Mouse (Mus musculus): ENCODE data around the gene Arhgef15. TPM values are rescaled to one million over a fixed set of nuclear protein-coding genes. Genes with fewer than 3 reads are reported as not detected.
A peak's percentile ranks its signal among the peaks of the same experiment; 100 is the strongest.

Arhgef15 gene
- total RNA-seq, 2 experiments from 2014 or later: 13.0 to 17.1 TPM

DNA sequence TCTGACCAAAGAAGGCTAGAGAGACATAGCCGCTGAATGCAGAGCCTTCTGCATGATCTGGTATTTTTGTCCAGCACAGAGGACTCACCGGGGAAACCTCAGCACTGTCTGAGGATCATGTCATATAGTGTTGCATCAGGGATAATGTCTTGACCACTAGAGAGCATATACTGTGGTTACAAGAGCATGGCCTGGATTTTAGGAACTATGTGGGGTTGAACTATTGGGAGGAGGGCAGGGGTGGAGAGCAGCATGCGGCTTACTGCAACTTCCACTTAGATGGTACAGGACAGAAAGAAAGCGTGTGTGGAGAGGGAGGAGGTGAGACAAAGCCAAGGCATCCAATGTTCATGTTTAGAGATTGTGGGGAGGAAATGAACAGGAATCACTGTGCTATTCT lies 42.7 kb downstream of the Arhgef15 start:
- DNase-seq: no peak

DNA sequence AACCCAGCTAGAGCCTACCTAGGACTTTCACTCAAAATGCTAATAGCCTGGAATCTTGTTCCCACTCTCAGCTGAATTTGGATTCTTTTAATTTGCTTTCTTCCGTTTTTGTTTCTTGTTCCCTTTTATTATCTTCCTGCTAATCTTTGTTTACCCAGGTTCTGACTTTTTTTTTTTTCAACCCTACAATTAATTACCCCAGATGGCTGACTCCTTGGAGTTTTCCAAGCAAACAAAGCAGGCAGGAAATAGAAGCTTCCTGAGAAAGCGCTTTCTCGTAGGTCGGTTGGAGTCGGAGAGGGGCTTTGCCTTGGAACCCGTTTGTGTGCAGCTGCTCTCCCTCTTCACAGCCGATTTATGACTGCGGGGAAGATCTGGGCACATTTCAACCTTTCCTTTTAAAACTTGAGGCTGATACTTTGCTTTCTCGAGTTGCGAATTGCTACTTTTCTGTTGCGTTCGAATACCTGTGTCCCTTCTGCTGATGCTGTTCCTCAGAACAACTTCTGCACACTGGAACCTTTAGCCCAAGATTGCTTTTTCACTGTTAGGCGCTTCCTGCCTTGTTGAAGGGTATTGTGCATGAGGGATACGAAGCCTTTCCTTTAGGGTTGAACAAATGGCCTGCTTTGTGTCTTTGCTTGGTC lies 45.6 kb downstream of the Arhgef15 start:
- no peak for DNase-seq

DNA sequence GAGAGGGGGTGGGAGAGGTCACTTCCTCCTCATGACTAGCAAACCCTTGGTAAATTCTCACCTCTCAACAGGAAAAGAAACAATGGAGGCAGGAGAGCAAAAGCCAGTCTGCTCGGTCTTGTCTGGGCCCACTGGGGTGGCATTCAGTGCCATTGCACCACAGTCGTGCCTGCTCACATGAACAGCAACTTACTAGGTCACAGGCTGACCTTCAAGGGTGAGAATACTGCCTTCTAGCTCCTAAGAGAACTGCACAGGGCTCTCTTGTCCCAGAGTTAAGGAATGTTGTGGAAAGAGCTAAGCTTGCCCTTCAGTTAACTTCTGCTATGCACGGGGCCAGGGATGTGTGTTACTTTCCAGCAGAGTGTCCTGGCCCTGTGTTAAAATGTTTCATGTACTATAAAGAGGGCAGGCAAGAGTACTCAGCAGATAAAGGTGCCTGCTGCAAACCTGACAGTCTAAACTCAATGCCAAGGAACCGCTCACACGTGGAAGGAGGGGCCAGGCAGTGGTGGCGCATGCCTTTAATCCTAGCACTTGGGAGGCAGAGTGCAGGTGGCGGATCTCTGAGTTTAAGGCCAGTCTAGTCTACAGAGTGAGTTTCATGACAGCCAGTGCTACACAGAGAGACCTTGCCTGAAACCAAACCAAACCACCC lies 48.3 kb downstream of the Arhgef15 start:
- DNase-seq: no peak

DNA sequence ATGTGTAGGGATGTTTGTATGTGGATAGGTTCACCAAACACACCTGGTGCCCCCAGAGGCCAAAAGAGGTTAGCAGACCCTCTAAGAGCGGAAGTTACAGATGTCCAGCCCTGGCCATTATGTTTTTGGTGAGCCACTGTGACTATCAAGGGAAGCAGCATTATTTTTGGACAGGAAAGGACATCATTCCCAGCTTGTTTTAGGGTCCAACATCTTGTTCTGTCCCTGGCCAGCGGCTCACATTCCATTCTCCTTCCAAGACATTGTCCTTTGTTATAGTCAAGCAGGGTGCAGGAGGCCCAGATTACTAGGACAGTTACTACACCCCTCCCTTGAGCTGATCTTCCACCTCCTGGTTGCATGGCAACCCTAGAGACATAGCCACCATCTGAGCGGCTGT lies 50.0 kb downstream of the Arhgef15 start:
- DNase-seq: no peak

DNA sequence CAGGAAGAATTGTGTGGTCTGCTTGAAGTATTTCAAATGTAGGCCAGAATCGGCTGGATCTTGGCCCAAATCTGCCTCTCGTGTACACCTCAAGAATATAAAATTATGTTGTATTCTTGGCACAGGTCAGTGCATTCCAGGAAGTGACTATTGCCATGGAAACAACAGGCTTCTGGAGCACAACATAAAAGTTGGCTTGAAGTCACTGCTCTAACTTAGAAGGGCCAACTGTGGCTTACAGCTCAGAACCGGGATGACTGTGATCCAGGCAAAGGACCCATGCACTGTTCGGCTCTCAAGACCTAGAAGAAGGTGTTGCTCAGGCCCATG lies 50.9 kb downstream of the Arhgef15 start:
- DNase-seq: no peak

DNA sequence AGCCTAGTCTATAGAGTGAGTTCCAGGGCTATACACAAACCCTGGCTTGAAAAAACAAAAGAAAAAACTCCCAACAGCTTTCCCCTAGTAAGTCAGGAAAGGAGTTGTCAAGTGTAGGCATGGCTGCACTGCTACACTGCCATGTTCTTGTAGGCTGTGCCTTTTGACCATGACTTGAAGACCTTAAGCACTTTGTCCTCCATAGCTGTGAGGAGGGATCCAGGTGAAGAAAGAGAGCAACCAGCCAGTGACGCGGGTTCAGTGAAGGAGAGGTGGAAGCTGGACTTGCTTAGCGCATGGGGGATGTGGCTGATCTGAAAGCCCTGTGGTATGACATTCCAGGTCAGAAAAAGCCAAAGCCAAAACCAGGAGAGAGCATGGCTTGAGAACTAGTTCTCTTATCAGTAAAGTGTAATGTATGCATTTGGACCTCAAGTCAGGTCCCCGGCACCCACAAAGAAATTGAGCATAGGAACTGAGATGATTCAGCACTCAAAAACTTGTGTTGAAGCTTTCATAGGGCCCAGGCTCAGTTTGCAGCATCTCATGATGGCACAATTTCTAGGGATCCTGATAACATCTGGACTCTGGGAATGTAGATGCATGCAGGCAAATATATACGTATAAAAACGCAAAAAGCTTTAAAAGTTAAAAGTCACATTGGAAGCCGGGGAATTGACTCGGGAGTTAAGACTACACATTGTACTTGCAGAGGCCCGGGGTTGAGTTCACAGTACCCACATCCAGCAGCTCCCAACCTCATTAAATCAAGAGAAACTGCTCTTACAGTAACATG lies 51.4 kb downstream of the Arhgef15 start:
- DNase-seq: no peak

DNA sequence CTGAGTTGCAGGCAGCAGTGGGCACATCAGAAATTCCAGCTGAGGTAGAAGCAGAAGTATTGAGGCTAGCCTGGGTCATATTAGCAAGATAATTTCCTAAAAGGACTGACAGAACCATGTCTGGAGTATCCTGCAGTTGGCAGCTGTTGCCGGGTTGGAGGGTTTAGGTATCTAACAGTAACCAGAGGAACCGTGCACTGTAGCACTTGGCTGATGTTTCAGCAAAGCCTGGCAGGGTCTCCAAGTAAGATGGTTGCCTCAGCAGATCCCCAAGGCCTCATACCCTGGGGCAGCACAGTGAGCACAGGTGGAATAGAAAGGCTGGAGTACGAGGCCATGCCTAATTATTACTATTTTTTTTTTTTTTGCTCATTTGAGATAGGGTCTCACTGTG lies 52.1 kb downstream of the Arhgef15 start:
- DNase-seq: no peak

DNA sequence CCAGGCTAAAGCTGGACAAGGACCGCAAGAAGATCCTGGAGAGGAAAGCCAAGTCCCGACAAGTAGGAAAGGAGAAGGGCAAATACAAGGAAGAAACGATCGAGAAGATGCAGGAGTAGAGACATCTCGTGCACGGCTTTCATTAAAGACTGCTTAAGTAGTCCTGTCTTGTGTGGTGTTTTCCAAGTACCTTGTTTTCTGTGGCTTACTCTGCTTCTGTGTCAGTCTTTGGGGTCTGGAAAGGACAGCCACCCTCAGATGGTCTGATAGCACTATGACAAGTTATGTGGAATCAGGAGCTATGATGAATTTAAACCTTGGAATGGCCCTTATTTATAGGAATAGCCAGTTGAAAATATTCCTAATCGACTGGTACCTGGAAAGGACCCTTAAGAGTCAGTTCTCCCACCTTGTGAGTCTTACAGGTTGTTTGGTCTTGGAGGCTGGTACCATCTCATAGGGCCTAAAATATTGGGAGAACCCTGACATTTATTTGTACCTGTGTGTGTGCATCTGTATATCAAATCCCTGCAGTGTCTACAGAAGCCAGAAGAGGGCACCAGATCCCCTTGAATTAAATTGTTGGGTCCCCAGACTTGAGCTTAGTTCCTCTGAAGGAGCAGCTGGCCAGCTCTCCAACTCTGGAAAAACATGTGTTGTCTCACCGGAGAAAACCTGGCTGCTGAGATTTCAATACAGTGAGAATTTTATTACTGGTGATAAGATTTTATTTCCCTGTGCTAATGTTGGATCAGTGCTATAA lies 52.7 kb downstream of the Arhgef15 start:
- DNase-seq: peak; percentile 72

DNA sequence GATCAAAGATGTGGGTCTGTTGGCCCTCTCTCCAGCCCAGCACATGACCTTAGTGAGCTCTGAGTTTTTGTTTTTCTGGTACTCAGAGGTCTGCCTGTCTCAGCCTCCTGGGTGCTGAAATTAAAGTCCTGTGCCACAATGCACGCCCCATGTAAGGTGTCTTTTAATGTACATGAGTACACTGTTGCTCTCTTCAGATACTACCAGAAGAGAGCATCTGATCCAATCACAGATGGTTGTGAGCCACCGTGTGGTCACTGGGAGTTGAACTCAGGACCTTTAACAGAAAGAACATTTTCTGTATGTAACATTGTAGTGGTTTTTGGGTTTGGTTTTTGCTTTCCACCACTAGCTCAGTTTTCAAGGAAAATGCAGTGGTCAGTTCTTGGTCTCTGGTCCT lies 53.5 kb downstream of the Arhgef15 start:
- DNase-seq: no peak

DNA sequence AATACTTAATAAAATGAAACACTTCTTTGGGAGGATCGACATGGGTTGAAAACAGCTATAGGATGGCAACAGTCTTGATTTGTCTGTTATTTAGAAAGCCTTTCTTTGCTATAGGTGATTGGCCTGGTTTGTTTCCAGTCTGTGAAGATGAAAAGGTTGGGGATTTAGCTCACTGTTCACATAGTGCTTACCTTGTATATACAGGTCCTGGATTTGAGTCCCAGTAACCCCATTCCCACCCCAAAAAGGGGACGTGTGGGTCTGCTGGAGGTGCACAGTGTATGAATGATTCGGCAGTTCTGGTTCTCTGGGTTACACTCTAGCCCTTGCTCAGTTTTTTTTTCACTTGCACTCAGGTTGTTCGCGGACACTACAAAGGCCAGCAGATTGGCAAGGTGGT lies 54.5 kb downstream of the Arhgef15 start:
- no peak for DNase-seq

DNA sequence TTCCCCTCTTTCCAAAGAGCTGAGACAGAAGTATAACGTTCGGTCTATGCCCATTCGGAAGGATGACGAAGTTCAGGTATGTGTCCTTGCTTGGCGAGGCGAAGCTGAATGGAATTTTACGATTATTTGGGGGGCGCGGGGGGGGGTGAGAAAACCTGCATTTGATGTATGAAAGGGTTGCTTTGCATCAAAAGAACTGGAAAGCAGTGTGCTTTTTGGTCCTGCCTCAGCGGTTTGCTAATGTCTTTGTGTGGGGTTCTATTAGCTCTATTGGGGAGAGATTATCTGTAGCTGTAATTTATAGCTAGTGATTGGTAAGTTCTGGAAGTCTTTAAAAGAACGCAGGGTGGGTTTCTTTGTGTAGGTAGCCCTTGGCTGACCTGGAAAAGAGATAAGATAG lies 54.9 kb downstream of the Arhgef15 start:
- DNase-seq: no peak

DNA sequence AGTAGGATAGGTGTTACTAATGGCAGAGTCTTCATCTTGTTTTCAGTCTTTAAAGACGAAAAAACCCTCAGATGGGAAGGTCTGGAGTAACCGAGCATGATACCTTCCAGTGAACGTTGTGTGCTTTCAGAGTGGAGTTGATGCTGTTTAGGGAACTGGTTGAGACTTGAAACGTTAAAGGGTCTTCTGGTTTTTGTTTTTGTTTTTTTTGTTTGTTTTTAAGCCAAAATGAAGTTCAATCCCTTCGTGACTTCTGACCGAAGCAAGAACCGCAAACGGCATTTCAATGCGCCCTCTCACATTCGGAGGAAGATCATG lies 55.3 kb downstream of the Arhgef15 start:
- DNase-seq: no peak

DNA sequence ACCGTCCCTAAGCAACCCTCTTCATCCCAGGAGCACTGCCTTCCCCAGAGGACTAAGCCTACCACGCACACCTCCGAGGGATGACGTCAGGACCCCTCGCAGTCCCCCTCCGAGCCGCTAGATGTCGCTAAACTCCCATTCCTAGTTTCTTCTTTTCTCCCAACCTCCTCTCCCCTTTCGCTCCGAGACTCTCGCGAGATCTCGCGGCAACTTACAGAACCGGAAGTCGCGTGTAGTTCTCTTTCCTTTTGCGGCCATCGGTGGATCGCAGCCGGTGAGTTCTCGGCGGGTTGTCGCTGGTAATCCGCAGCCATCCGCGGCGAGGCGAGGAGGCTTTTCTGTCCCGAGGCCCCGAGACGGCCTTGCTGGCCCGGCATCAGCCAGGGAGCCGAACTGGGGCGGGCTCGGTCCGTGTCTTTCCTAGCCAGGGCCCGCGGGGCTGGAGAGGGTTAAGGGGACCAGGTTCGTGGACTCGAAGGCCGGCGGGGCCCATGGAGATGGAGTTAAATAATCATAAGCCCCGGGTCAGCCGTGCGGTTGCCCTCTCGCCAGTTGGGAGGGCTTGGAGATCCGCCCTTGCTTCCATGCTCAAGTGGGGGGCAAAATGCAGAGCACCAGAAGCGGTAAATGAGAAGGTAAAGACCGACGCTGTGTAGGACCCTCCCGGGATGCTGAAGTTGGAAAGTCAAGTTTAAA lies 55.8 kb downstream of the Arhgef15 start, which contains the start of gene Rpl26:
Gene Rpl26, plus strand, starts transcription at position 233 of the 696 bp plus-strand sequence.
- peak; percentile 97 for DNase-seq

DNA sequence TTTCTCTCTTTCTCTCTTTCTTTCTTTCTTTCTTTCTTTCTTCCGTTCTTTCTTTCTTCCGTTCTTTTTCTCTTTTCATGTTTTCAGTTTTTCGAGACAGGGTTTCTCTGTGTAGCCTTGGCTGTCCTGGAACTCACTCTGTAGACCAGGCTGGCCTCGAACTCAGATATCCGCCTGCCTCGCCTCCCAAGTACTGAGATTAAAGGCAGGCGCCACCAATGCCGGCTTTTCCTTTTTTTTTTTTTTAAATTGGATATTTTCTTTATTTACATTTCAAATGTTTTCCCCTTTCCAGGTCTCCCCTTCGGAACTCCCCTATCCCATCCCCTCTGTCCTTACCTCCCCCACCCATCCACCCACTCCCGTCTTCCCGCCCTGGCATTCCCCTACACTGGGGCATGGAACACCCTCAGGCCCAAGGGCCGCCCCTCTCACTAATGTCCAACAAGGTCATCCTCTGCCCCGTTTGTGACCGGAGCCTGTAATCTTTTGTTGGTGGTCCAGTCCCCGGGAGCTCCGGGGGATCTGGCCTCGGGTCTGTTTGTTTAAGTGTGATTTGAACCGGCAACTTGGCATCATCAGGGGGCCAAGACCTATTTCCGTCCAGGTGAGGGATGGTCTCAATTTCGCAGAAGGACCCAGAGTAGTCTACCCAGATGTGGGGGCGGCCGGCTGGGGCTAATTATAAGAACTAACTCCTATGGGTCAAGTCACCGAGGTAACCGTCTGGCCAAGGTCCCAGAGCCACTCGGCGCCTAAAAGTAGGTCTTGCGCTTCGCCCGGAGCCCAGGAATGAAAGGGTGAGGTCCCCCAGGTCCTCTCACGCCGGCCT lies 56.5 kb downstream of the Arhgef15 start:
- no peak for DNase-seq

DNA sequence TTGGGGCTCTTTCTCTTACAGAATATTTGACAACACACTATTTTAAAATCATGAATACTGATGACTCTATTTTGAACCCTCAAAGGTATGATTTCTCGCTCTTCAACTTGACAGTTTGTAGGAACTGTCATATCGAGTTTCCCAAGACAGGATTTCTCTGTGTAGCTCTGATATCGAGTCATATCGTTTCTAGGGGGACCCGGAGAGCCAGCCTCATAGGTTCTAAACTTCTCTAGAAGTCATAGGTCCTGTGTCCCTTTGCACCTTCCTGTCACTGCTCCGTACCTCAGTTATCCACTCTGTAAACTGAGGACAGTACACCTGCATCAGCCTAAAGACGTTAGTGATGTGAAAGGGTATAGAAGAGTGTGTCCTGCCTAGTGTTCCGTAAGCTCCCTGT lies 57.5 kb downstream of the Arhgef15 start:
- no peak for DNase-seq

DNA sequence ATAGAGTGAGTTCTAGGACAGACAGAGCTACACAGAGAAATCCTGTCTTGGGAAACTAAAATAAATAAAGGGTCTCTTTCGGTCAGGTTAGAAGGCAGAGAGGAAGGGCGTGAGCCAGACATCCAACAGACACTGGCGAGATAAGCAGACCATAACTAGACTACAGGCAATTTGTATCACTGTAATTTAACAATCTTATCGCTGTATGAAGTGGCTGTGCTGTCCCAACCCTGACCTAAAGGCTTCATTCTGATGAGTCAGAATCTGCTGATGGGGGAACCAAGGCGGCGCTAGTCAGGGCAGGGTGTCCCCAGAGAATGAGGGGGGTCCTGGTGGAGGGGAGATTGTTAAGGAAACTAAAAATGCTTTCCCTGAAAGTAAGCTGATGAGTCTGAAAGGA lies 58.5 kb downstream of the Arhgef15 start:
- DNase-seq: no peak

DNA sequence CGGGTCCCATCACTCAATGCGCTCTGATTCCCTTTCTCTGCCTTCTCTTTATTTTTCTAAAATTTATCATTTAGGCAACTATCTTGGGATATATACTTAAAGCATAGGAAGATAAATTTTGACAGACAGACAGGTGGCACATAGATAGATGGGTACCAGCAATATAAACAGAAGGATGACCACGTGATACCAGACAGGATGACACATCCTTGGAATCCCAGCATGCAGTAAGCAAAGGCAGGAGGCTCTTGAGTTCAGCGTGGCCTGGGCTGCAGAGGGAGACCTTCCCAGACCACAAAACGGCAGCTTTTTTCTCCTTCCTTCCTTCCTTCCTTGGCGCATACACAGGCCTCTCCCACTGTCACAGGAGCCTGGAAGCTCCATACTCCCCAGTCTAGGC lies 59.4 kb downstream of the Arhgef15 start:
- DNase-seq: no peak

DNA sequence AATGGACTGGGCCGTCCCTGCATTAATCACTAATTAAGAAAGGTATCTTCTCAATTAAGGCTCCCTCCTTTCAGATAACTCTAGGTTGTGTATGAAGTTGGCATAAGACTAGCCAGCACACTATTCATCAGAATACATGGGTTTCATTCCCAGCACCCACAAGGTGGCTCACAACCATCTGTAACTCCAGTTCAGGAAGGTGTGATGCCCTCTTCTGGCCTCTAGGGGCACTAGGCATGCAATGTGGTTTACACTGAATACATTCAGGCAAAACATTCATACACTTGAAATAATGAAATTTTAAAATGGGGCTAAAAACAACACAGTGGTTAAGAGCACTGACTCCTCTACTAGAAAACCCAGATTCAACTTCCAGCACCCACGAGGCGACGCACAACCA lies 60.2 kb downstream of the Arhgef15 start:
- DNase-seq: no peak

DNA sequence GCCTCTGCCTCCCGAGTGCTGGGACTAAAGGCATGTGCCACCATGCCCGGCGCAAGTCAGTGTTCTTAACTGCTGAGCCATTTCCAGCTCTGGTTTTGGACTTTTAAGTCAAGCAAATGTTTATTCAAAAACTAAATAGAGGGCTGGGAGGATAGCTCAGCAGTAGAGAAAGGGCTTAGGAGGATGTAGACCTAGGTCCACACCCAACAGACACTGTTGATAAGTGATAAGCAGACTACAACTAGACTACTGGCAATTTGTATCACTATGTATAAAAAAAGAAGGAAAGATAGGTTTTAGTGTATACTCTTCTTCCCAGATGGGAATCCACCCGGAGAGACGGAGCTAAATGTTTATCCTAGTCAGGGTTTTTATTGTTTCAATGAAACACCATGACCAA lies 61.0 kb downstream of the Arhgef15 start:
- DNase-seq: no peak

DNA sequence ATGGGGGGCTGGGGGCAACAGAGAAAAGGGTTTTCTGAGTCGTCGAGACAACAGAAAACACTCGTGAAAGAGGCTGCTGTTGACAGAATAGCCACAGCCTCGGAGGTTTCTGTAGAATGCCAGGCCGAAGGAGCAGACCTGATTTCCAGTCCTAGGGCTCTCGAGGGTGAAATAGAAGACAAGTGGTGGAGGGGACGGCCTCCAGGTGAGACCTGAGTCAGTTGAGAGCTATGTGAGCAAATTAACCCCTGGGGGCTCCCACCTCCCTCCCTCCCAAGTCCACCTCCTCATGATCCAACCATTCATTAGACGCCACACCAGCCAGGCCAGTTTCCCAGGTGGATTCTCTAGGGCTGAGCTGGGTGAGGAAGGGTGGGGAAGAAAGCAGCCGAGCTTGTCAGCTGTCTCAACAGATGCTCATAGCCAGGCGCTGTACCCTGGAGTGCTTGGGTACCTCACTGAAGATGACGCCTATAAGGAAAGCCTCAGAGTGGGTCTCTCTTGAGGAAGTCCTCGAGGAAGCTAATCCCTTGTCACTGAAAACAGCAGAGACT lies 63.3 kb downstream of the Arhgef15 start:
- DNase-seq: no peak
